Mouse (Mus musculus): Measurements from ENCODE around the gene Pigv.
A peak's percentile ranks its signal among the peaks of the same experiment; 100 is the strongest.

DNA sequence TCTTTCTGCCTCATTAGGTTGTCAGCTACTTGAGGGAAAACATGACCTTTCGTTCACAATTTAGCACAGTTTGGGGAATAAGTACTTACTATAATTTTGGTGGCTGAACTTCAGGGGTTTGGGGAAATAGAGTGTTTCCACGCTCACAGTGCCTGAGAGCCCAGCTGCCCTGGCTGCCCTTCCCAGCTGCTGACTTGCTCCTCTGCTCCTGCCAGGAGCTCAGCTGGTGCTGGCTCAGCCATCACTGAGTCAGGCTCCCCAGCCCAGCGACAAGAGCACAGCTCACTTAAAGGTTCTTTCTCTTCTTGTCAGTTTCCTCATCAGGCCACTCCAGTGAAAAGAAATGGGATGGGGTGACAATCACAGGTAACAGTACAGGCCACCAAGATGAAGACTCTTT lies 3.9 kb downstream of the Pigv start:
- TF ChIP-seq POLR2A (IDR thresholded peaks at IDR 0.05; ENCODE audit: insufficient read length, low read depth) (no peak), MAX (IDR thresholded peaks at IDR 0.05; ENCODE audit: low read depth) (no peak), MYOG (IDR thresholded peaks at IDR 0.05; ENCODE audit: control insufficient read depth in 1 of 3, insufficient read depth in 1 of 3, insufficient read length in 2 of 3, low read depth in 2 of 3) (peak; percentile 1 to 48 (median 15)), USF1 (IDR thresholded peaks at IDR 0.05; ENCODE audit: low read depth) (no peak), E2F4 (IDR thresholded peaks at IDR 0.05; ENCODE audit: insufficient read depth) (no peak), MYOD1 (IDR thresholded peaks at IDR 0.05; ENCODE audit: control insufficient read depth in 1 of 3, insufficient read length in 2 of 3, low read depth in 2 of 3) (no peak), TCF12 (IDR thresholded peaks at IDR 0.05; ENCODE audit: insufficient read depth, poor library complexity, severe bottlenecking) (no peak), TCF3 (IDR thresholded peaks at IDR 0.05; ENCODE audit: insufficient read length, low read depth) (no peak), REST (IDR thresholded peaks at IDR 0.05; ENCODE audit: insufficient read depth, insufficient read length) (no peak), POLR2AphosphoS2 (IDR thresholded peaks at IDR 0.05; ENCODE audit: insufficient read length, low read depth) (no peak)
